Mouse (Mus musculus): ENCODE data around the gene Kifc3. TPM values are rescaled to one million over a fixed set of nuclear protein-coding genes. Genes with fewer than 3 reads are reported as not detected.

The Kifc3 gene
- polyA plus RNA-seq, 1 experiment from 2014 or later, result 46.2 TPM

DNA sequence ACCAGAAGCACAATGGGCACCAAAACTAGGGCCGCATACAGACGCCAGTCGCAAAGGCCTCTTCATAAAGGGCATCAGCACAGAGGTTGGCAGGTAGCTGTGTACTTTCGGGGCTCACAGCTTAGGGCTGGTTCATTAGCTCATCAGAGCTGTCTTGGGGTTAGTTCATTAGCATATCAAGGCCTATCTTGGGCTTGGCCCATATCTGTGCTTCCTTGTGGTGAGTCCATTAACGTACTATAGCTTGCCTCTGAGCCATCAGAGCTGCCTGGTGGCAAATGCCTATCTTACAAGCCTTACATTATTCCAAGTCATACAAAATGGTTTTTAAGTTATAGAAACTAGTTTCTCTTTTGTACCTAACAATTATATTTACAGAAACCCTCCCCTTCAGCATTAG, 21.4 kb upstream of the Kifc3 start:
- DNase-seq (ENCODE audit: low spot score) (no peak), ATAC-seq (replicated peaks; ENCODE audit: low FRiP score, low read depth) (no peak)
- Histone ChIP-seq H3K4me2 (ENCODE audit: low read length) (no peak overlapping the region), H3K4me3 (replicated peaks; ENCODE audit: low read depth, low read length) (no peak overlapping the region), H3K9me3 (replicated peaks; ENCODE audit: low read length) (no peaks in the 10 kb centered on the region), H3K9ac (ENCODE audit: low read depth, low read length) (no peak overlapping the region), H3K27ac (no peak overlapping the region), H3K27me3 (ENCODE audit: insufficient read depth, low read length) (no peaks in the 10 kb centered on the region), H3K4me1 (replicated peaks; ENCODE audit: insufficient read depth, low read length) (peaks cover 10% of the 10 kb centered on the region; the same call in 1 of the 2 replicates), H3K36me3 (ENCODE audit: insufficient read depth, low read length) (no peaks in the 10 kb centered on the region)
- WGBS, result 93% methylated on average over 5 of the region's 5 CpGs
- no peak for TF ChIP-seq CTCF (IDR thresholded peaks at IDR 0.05; ENCODE audit: low read depth)

DNA sequence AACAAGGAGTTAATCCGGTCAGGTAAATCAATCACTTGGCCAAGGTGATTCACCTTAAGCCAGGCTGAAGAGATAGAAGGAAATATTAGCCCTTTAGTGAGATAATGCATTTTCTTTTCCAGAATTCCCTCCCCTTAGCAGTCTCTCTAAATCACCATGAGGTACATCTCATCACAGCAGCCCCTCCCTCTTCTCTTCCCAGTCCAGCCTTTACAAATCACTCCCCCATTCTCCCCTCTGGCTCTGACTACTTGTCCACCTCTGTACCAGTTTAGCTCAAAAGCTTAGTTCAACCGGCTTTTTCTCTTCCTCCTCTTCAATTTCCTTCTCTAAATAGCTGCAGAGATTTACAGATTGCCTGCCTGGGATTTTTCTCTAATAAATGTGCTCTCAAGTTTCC, 18.4 kb upstream of the Kifc3 start:
- H3K27ac ChIP-seq, result peak overlapping the region; percentile 57
- H3K9ac ChIP-seq (ENCODE audit: low read depth, low read length), result no peak overlapping the region
- WGBS, result 14% methylated on average over 2 of the region's 2 CpGs
- no peak overlapping the region for H3K4me2 ChIP-seq (ENCODE audit: low read length)
- peak; percentile 72 for DNase-seq (ENCODE audit: low spot score)
- no peaks in the 10 kb centered on the region for H3K9me3 ChIP-seq (replicated peaks; ENCODE audit: low read length)
- peaks cover 10% of the 10 kb centered on the region; the same call in 1 of the 2 replicates for H3K4me1 ChIP-seq (replicated peaks; ENCODE audit: insufficient read depth, low read length)
- H3K27me3 ChIP-seq (ENCODE audit: insufficient read depth, low read length), result no peaks in the 10 kb centered on the region
- no peaks in the 10 kb centered on the region for H3K36me3 ChIP-seq (ENCODE audit: insufficient read depth, low read length)
- no peak overlapping the region for H3K4me3 ChIP-seq (replicated peaks; ENCODE audit: low read depth, low read length)
- no peak for TF ChIP-seq CTCF (IDR thresholded peaks at IDR 0.05; ENCODE audit: low read depth)
- no peak for ATAC-seq (replicated peaks; ENCODE audit: low FRiP score, low read depth)

DNA sequence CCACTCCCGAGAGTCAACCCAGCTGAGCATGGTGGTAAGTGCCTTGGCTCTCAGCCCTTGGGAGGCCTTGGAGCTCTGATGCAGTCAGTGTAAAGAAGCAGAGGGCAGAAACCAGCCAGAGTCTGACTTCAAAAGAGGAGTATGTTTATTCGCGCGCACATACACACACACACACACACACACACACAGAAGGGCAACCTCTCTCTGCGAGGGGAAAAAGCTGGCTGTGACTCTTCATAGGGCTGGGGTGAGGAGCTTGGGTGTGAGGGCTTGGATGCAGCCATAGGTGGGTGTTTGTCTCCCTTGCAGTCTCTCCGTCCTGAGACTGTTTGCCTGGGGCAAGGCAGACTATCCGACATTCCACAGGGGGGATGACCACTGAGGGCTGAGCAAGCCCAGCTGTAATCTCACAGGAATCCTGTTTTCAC, 18.0 kb upstream of the Kifc3 start:
- Histone ChIP-seq H3K27me3 (ENCODE audit: insufficient read depth, low read length) (no peaks in the 10 kb centered on the region), H3K9me3 (replicated peaks; ENCODE audit: low read length) (no peaks in the 10 kb centered on the region), H3K4me1 (replicated peaks; ENCODE audit: insufficient read depth, low read length) (peaks cover 10% of the 10 kb centered on the region; the same call in 1 of the 2 replicates), H3K4me3 (replicated peaks; ENCODE audit: low read depth, low read length) (no peak overlapping the region), H3K27ac (peak overlapping the region; percentile 57), H3K36me3 (ENCODE audit: insufficient read depth, low read length) (no peaks in the 10 kb centered on the region), H3K9ac (ENCODE audit: low read depth, low read length) (no peak overlapping the region), H3K4me2 (ENCODE audit: low read length) (no peak overlapping the region)
- ATAC-seq (replicated peaks; ENCODE audit: low FRiP score, low read depth) (no peak; the same call in 1 of the 2 replicates), DNase-seq (ENCODE audit: low spot score) (peak; percentile 58)
- no peak for TF ChIP-seq CTCF (IDR thresholded peaks at IDR 0.05; ENCODE audit: low read depth)
- WGBS, result 20% methylated on average over 7 of the region's 7 CpGs

DNA sequence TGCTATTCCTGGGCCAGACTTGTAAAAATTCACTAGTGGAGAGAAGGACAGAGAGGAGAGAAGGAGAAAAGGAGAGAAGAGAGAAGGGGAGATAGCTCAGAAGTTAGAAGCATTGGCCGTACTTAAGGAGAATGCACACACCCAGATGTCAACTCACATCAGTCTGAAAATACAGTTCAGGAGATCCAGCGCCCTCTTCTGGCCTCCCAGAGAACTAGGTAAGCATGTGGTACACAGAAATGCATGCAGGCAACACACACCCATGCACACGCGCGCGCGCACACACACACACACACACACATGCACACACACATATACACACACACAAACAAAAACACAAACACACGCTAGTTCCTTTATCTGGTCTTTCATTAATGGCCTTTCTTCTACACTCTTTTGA, 17.0 kb upstream of the Kifc3 start:
- no peak overlapping the region for H3K4me3 ChIP-seq (replicated peaks; ENCODE audit: low read depth, low read length)
- no peaks in the 10 kb centered on the region for H3K27me3 ChIP-seq (ENCODE audit: insufficient read depth, low read length)
- H3K27ac ChIP-seq, result no peak overlapping the region
- H3K36me3 ChIP-seq (ENCODE audit: insufficient read depth, low read length), result no peaks in the 10 kb centered on the region
- peak; percentile 49 for TF ChIP-seq CTCF (IDR thresholded peaks at IDR 0.05; ENCODE audit: low read depth)
- H3K9ac ChIP-seq (ENCODE audit: low read depth, low read length), result no peak overlapping the region
- no peaks in the 10 kb centered on the region for H3K9me3 ChIP-seq (replicated peaks; ENCODE audit: low read length)
- H3K4me2 ChIP-seq (ENCODE audit: low read length), result no peak overlapping the region
- no peak for ATAC-seq (replicated peaks; ENCODE audit: low FRiP score, low read depth)
- peak; percentile 4 for DNase-seq (ENCODE audit: low spot score)
- whole genome bisulfite sequencing, result 89% methylated on average over 8 of the region's 8 CpGs
- H3K4me1 ChIP-seq (replicated peaks; ENCODE audit: insufficient read depth, low read length), result peaks cover 10% of the 10 kb centered on the region; the same call in 1 of the 2 replicates

DNA sequence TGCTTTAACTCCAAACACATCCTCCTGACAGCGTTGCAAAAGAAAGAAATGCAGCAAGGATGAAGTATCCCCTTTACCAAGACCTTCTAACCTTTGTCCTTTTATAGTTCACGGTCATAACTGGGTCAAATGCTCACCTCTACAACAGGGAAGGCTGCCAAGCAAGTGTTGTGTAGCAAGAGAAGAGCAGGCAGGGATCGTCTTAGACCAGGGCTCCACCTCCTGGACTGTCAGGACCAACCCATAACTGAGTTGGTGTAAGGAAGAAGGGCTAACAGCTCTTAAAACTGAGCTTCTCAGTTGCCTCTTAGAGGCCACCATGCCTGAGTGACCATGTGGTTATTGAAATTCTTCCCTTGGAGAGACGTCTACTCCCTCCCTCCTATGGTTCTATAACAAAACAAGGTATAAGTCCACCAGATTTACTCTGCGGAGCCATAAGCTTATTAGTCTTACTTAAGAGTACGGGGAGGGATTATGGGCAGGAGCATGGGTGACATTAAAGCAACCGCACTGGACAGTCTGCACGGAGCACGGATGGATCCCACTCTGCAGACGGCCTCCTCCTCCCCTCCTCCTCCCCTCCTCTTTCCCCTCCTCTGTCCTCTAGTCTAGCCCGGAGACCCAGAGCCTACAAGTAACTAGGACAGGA, 13.2 kb upstream of the Kifc3 start:
- Histone ChIP-seq H3K27me3 (ENCODE audit: insufficient read depth, low read length) (no peaks in the 10 kb centered on the region), H3K9ac (ENCODE audit: low read depth, low read length) (no peak overlapping the region), H3K4me2 (ENCODE audit: low read length) (no peak overlapping the region), H3K4me1 (replicated peaks; ENCODE audit: insufficient read depth, low read length) (peaks cover 7% of the 10 kb centered on the region; the same call in 1 of the 2 replicates), H3K36me3 (ENCODE audit: insufficient read depth, low read length) (no peaks in the 10 kb centered on the region), H3K27ac (no peak overlapping the region), H3K4me3 (replicated peaks; ENCODE audit: low read depth, low read length) (no peak overlapping the region), H3K9me3 (replicated peaks; ENCODE audit: low read length) (no peaks in the 10 kb centered on the region)
- DNase-seq (ENCODE audit: low spot score) (peak; percentile 42), ATAC-seq (replicated peaks; ENCODE audit: low FRiP score, low read depth) (no peak)
- WGBS, result 45% methylated on average over 11 of the region's 11 CpGs
- TF ChIP-seq CTCF (IDR thresholded peaks at IDR 0.05; ENCODE audit: low read depth), result peak; percentile 34; the same call in 1 of the 2 replicates

DNA sequence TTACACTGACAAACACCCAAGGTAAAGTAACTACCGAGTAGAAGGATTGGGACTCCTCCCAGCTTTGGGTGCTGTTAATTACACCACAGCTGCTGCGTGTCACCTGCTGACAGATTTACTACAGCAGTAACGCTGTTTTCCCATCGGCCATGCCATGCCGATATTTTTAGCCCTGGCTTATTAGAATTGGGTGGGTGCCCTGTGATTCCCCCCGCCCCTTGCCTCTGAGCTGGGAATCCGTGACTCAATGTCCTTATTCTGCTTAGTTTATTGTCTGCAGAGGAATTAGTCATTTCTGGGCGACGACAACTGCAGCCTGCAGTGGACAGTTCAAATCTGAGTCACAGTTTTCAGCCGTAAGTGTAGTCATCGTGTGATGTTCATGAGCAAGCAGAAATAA, 7.3 kb upstream of the Kifc3 start:
- ATAC-seq (replicated peaks; ENCODE audit: low FRiP score, low read depth), result peak; percentile 54; the same call in 1 of the 2 replicates
- WGBS, result 9% methylated on average over 11 of the region's 11 CpGs
- no peak overlapping the region for H3K4me3 ChIP-seq (replicated peaks; ENCODE audit: low read depth, low read length)
- H3K4me1 ChIP-seq (replicated peaks; ENCODE audit: insufficient read depth, low read length), result peaks cover 6% of the 10 kb centered on the region; the same call in 1 of the 2 replicates
- H3K27me3 ChIP-seq (ENCODE audit: insufficient read depth, low read length), result no peaks in the 10 kb centered on the region
- no peak for TF ChIP-seq CTCF (IDR thresholded peaks at IDR 0.05; ENCODE audit: low read depth)
- H3K36me3 ChIP-seq (ENCODE audit: insufficient read depth, low read length), result no peaks in the 10 kb centered on the region
- H3K9me3 ChIP-seq (replicated peaks; ENCODE audit: low read length), result no peaks in the 10 kb centered on the region
- H3K4me2 ChIP-seq (ENCODE audit: low read length), result peak overlapping the region; percentile 27; the same call in 1 of the 2 replicates
- DNase-seq (ENCODE audit: low spot score), result peak; percentile 67
- no peak overlapping the region for H3K27ac ChIP-seq
- no peak overlapping the region for H3K9ac ChIP-seq (ENCODE audit: low read depth, low read length)
